Mouse (Mus musculus) adrenal gland, postnatal 10 days (tissue): ENCODE data around the gene Spata13. TPM values are rescaled to one million over a fixed set of nuclear protein-coding genes. Genes with fewer than 3 reads are reported as not detected.
A peak's percentile ranks its signal among the peaks of the same experiment; 100 is the strongest.

Source experiments
- DNase-seq: peaks from one replicate; pipeline ENCODE4 v3.0.0; 2021; ENCODE audit warnings: mixed read lengths
- total RNA-seq, 2 experiments: library from RNA; stranded (reverse); gene quantifications; 2 replicates each; pipeline ENCODE4 v1.2.3; 2021

Gene Spata13
- total RNA-seq, 2 experiments from 2014 or later = 79.0 to 103 TPM

GRCm38 (mm10) chr14:60751581-60751980 is 117.8 kb downstream of the Spata13 start:
- no peak for DNase-seq

- DNase-seq = peak; percentile 75
Observed at GRCm38 (mm10) chr14:60752892-60753800, 119.3 kb downstream of the Spata13 start.

DNA sequence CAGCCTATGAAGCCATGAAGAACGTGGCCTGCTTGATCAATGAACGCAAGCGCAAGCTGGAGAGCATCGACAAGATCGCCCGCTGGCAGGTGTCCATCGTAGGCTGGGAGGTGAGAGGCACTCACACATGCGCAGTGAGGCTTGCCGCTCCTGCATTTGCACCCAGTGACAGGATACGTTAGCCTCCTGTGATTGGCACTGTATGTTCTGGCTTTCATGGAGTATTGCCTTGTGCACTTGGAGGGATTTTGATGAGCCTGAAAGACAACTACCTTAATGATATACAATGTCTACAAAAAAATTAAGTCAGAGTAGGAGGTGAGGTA is 120.0 kb downstream of the Spata13 start:
- DNase-seq = no peak

DNA sequence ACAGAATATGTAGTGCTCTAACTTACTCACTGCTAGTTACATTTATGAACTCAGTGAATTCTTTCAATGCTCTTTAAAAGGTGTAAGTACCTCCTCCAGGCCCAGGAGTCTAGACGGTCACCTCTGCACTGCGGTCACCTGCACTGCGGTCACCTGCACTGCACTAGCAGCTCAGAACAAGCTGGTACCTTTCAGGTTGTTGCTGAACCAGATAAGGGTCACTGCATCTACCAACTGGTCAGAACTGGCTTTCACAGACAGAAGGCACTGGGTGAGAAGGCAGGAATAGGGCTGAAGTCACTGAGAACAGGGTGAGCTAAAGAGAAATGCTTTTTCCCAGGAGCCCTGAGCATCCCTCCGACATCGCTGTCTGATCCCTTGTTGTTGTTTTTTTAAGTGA is 120.9 kb downstream of the Spata13 start:
- no peak for DNase-seq

GRCm38 (mm10) chr14:60756271-60756670 is 122.5 kb downstream of the Spata13 start:
- DNase-seq = no peak

DNA sequence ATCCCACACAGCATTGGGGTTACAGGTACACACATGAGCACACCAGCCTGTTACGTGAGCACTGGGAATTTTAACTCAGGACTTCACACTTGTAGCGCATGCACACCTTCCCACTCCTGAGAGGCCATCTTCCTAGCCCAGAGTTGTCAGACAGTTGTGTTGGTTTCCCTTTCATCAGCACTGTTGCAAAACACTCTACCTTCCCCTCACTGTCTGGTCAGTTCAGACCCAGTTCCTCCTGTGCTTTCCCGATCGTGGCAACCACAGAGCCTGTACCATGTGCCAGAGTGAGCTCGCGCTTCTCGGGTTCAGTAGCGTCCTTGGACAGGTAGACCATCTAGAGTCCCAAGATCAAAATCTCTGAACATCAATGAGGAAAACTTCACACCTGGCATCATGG is 123.5 kb downstream of the Spata13 start:
- DNase-seq = no peak

- no peak for DNase-seq
Observed at GRCm38 (mm10) chr14:60757722-60758121, 123.9 kb downstream of the Spata13 start.

DNA sequence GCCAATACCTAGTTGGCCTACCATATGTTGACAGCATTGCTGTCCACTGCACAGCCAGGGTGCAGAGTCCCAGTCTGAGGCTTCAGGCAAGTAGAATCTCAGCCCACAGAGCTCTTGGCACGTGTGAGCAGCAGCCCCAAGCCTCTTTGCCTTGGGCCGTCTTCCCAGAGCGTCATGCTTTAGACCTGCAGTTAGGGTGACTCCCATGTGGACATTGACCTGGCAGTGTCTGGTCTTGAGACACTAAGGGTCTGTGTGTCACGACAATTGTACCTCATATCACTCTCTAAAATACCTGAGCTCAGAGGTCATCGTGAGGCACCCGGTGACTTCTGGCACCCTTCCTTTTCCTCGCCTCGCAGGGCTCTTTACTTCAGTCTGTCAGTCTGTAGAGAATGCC is 125.3 kb downstream of the Spata13 start:
- DNase-seq = no peak

- no peak for DNase-seq
Observed at GRCm38 (mm10) chr14:60761801-60762200, 128.0 kb downstream of the Spata13 start.

GRCm38 (mm10) chr14:60762754-60763153 is 129.0 kb downstream of the Spata13 start:
- no peak for DNase-seq

DNA sequence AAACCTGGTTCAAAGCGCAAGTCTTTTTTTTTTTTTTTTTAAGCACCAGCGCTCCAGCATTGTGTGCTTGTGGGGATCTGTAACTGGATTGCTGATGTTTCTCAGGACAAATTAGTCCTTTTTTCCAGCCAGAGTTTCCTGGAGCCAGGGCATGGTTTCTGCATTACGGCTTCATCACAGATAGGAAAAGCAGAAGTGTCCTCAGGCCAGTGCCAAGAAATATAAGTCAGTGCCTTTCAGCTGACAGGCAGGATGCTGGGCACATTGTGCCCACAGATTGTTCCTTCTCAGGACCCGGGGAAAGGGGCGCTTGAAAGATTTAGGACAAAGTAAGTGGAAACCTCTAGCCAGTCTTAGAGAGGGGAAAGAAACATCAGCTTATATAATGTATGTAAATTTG is 129.9 kb downstream of the Spata13 start:
- DNase-seq = no peak

DNA sequence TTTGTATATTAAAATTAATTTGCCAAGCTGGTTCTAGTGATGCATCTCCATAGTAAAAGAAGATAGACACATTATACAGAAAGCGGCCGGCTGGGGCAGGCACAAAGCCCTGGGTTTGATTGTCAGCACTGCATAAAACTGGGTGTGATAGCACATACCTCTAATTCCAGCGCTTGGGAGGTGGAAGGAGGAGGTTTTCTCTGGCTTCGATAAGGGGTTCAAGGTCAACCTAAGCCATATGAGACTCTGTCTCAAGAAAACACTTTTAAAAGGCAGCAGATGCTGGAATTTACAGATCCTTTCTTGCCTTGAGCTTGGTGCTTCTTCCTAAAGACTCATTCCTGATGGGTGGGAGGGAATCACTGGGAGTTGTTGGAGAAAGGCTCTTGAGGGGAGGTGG is 130.7 kb downstream of the Spata13 start:
- no peak for DNase-seq

DNA sequence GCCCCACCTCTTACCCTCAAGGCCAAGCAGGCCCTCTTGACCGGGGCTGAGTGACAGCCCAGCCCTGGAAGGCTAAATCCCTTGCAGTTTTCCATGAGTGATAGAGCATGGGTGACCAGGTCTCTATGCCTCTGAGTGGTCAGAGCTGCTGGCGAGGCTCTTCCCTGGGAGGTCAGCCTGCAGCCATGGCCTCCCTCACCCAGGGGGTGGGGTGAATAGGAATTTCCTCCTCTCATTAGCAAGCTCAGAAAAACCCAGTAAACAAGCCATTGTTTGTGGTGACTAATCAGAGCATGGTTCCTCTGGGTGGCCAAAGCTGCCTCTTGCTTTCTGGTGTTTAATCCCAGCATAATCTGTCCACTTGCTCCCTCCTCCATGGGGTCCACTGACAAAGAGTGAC is 131.2 kb downstream of the Spata13 start:
- DNase-seq = no peak

GRCm38 (mm10) chr14:60767884-60768283 is 134.1 kb downstream of the Spata13 start, which contains the start of gene C1qtnf9:
C1qtnf9 (plus strand) TSS chr14:60768134.
- no peak for DNase-seq

DNA sequence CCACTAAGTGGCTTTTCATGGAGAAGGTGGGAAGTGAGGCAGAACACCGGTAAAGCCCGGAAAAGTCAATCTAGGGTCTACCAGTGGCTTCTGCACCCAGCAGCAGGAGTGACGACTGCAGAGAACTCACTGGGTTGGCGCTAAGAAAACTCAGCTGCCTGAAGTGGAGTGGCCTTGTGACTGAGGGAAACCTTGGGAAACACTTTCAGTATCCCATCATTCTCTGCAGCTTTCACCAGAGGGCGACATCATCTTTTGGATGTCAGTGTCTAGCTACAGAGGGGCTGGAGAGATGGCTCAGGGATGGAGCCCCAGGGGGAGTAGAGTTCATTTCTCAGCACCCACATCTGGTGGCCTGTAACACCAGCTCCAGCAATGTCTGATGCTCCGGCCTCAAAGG is 135.5 kb downstream of the Spata13 start:
- peak; percentile 52 for DNase-seq

- no peak for DNase-seq
Observed at GRCm38 (mm10) chr14:60770594-60770993, 136.8 kb downstream of the Spata13 start.

DNA sequence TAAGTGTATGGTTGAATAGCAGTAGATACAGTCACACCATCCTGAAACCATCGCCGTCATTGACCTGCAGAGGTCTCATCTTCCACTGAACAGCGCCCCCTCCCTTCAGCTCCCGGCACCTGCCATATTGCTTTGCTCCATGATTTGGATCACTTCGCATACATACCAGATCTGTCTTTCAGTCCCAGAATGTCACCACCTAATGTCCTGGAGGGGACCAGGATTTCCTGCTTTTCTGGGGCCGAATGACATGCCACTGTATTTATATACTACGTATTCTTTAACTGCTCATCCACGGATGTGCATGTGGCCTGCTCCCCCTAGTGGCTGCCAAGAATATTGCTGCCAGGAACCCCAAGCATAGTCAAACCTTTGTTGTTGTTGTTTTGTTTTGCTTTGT is 137.3 kb downstream of the Spata13 start:
- DNase-seq = peak; percentile 83

- no peak for DNase-seq
Observed at GRCm38 (mm10) chr14:60773476-60773875, 139.7 kb downstream of the Spata13 start.

DNA sequence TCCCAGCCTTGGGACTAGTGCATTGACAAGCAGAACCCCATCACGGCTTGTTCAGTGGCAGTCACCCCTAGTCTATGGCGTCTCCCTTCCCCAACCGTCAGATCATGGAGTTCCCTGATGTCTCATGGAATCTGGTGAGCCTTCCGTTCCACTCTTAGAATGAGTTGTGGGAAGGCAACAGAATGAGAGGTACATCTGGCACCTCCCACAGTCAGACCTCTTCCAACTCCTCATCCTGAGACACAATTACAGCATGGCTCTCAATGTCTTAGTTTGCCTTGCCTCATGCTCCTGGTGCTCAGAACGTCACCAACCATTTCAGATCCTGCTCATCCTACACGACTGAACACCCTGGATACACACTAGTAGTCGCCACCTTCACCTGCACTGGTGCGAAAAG is 142.7 kb downstream of the Spata13 start:
- DNase-seq = no peak

DNA sequence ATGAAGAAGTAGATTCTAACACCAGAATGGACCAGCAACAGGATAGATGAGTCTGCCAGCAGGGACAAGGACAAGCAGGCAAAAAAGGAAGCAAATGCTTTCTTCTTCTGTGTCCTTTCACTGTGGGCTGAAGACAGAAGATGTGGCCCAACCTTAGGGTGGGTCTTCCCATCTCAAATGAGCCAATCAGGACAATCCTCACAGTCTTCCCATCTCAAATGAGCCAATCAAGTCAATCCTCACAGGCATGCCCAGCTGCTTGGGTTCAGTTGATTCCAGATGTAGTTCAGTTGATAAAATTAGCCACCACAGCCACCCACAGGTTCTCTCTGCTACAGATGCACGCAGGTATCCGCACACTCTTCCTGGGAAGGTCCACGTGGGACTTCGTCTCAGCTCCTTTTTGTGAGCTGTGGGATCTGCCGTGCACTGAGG is 143.7 kb downstream of the Spata13 start:
- no peak for DNase-seq

DNA sequence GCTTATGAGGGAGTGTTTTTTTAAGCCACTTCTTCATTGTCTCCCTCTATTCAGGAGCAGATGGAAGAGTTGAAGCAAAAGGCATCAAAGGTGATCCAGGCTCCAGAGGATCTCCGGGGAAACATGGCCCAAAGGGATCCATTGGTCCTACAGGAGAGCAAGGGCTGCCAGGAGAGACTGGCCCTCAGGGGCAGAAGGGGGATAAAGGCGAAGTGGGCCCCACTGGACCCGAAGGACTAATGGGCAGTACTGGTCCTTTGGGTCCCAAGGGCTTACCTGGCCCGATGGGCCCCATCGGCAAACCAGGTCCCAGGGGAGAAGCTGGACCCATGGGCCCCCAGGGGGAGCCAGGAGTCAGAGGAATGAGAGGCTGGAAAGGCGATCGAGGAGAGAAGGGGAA is 145.4 kb downstream of the Spata13 start:
- DNase-seq = no peak

GRCm38 (mm10) chr14:60782121-60782656 is 148.4 kb downstream of the Spata13 start:
- DNase-seq = no peak

GRCm38 (mm10) chr14:60783196-60783595 is 149.4 kb downstream of the Spata13 start:
- no peak for DNase-seq
